Mouse (Mus musculus) Patski (cell line): ENCODE measurements around the gene Fbxo41. TPM values are rescaled to one million over a fixed set of nuclear protein-coding genes. Genes with fewer than 3 reads are reported as not detected.

Source experiments
- ATAC-seq: fragments of 100-300 bp; one replicate; pipeline ENCODE4 v1.8.0; 2021
- CTCF ChIA-PET: fragments of 350-600 bp; sonication (Branson Sonifier 250); formaldehyde crosslinking; loops from one replicate; lab custom pipeline; 2022; ENCODE audit warnings: inconsistent platforms; lab: Charles Lee
- POLR2A ChIA-PET: fragments of 350-600 bp; sonication (Branson Sonifier 250); formaldehyde crosslinking; loops from one replicate; lab custom pipeline; 2022; ENCODE audit warnings: antibody characterized with exemption, inconsistent platforms; lab: Charles Lee
- DNase-seq: peaks from one replicate; pipeline ENCODE4 v3.0.0-alpha.2; 2011; ENCODE audit warnings: low read depth, low spot score
- H3K27me3 ChIP-seq: fragments of 371-371 bp; one replicate; pipeline ENCODE4 v1.5.1; 2021
- CTCF ChIP-seq: fragments of 100-300 bp; IDR thresholded peaks from one replicate; pipeline ENCODE4 v1.5.1; 2021
- in situ Hi-C: fragments of 300-500 bp; cut with MboI; formaldehyde crosslinking; loops from 3 replicates; pipeline ENCODE4 v1.11.1; 2018; ENCODE audit warnings: low pct_unique_long_range_greater_than_20kb, mixed read lengths
- polyA plus RNA-seq: library from polyadenylated mRNA; unstranded; gene quantifications from one replicate; pipeline ENCODE4 v1.2.3, GENCODE M21; 2021

Gene Fbxo41
- polyA plus RNA-seq, 1 experiment from 2014 or later: 0.06 TPM

GRCm38 (mm10) chr6:85512056-85512440 is 9.3 kb upstream of the Fbxo41 start:
- POLR2A ChIA-PET: no interaction called here
- H3K27me3 ChIP-seq: peaks cover 61% of the 10 kb centered on the region
- CTCF ChIA-PET: no interaction called here
- in situ Hi-C loops: no loop called here
- ATAC-seq: no peak
- no peak for TF ChIP-seq CTCF
- no peak for DNase-seq

DNA sequence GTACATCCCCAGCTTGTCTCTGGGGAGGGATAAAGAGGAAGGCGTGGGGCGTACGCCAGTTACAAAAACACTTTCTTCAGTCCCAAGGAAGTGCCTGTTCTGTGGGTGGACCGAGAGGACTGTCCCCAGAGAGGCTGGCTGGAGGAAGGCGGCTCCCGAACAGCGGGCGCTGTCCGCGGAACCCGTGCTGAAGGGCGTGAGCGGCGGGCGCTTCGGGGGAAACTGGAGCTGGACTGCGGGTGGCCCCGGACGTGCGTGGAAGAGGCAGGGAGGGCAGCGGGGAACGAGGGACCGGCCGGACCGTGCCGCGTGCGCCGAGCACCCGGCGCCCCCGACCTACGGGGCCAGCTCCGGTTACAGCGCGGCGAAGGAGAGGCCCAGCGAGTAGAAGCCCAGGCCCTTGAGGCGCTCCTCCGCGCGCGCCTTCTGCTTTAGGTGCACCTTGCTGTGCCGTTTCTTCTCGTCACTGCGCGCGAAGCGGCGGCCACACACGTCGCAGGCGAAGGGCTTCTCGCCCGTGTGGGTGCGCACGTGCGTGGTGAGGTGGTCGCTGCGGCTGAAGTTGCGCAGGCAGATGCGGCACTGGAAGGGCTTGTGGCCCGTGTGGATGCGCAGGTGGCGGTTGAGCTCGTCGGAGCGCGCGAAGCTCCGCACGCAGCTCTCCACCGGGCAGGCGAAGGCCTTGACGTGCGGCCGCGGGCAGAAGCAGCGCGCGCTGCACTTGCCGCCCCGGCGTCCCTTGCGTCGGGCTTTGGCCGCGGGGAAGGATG is 8.7 kb upstream of the Fbxo41 start:
- peaks cover 65% of the 10 kb centered on the region for H3K27me3 ChIP-seq
- ChIA-PET CTCF (interaction anchor here (0.8 to 1.5 kb wide), 3 partner anchors 22 to 83 kb away, joined by 3 to 10 read pairs (median 5); partner anchors contain the start of genes Cct7 and Pradc1), POLR2A (no interaction called here)
- in situ Hi-C loops: no loop called here
- no peak for DNase-seq
- TF ChIP-seq CTCF: no peak
- ATAC-seq: no peak

DNA sequence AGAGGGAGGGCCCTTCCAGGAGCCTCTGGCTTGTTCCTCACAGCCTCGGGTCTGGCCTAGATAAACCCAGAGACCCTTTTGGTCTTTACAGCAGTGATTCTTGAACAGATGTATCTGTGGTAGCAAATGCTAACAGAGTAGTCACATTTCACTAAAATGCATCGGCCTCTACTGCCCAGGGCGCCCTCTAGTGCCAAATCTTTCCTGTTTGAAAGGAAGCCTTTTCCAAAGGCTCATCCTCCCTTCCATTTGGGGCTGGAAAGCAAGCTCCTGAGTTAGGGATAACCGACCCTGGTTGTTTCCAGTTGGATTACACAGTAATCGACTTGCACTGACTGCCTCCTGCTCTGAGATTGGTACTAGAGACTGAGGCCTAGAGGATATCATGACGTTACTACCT is 7.7 kb upstream of the Fbxo41 start:
- ChIA-PET POLR2A (no interaction called here), CTCF (interaction anchor here (0.8 to 1.5 kb wide), 4 partner anchors 23 to 82 kb away, joined by 3 to 10 read pairs (median 4); partner anchors contain the start of genes Cct7 and Pradc1)
- ATAC-seq (no peak), DNase-seq (no peak)
- H3K27me3 ChIP-seq: peaks cover 67% of the 10 kb centered on the region
- in situ Hi-C loops: no loop called here
- no peak for TF ChIP-seq CTCF

- in situ Hi-C loops: no loop called here
- CTCF ChIA-PET: no interaction called here
- ATAC-seq (no peak), DNase-seq (no peak)
- H3K27me3 ChIP-seq: peaks cover 71% of the 10 kb centered on the region
- POLR2A ChIA-PET: no interaction called here
- no peak for TF ChIP-seq CTCF
Measured at GRCm38 (mm10) chr6:85508602-85509001, 5.8 kb upstream of the Fbxo41 start.

DNA sequence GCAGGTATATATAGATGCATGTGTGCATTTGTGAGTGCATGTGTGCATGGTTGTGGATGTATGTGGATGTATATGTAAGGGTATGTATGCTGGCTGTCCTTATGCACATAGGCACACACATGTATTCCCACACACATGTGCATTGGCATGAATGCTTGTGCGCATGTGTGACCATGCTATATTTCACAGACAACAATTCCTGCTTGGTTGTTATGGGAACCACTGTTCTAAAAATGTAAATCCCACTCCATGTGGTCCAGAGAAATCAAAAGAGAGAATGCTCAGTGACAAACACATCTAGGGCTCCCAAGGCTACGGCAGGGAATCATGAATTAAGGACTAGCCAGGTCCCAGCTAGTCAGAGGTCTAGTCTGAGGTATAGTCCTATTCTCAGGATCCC is 2.1 kb upstream of the Fbxo41 start:
- ATAC-seq (no peak), DNase-seq (no peak)
- POLR2A ChIA-PET: no interaction called here
- CTCF ChIA-PET: no interaction called here
- no peak for TF ChIP-seq CTCF
- in situ Hi-C loops: no loop called here
- peaks cover 70% of the 10 kb centered on the region for H3K27me3 ChIP-seq

- CTCF ChIA-PET: no interaction called here
- H3K27me3 ChIP-seq: peaks cover 69% of the 10 kb centered on the region
- POLR2A ChIA-PET: no interaction called here
- ATAC-seq: no peak
- no peak for DNase-seq
- no peak for TF ChIP-seq CTCF
- in situ Hi-C loops: no loop called here
Measured at GRCm38 (mm10) chr6:85502103-85502910, 487 bp downstream of the Fbxo41 start.

GRCm38 (mm10) chr6:85501571-85502102 is 1.2 kb downstream of the Fbxo41 start:
- no peak for ATAC-seq
- CTCF ChIA-PET: no interaction called here

DNA sequence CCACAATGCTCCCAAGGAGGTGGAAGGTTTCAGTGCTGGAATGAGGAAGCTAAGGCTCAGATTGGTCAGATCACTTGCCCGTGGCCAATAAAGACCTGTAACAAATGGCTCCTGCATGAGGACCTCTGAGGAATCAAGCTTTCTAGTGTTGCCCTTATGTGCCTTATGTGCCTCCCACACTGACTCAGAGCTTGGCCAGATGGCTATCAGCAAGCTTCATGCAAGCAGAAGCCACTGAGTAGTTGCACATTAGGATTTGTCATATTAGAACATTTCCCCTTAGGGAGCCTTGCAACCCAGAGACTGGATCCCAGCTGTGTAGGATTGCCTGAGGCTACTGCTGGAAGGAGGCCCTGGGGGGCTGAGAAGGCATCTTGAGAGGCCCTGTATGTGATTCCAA is 2.4 kb downstream of the Fbxo41 start:
- CTCF ChIA-PET: no interaction called here
- TF ChIP-seq CTCF: no peak
- no peak for ATAC-seq
- H3K27me3 ChIP-seq: peaks cover 66% of the 10 kb centered on the region
- DNase-seq: no peak
- POLR2A ChIA-PET: no interaction called here
- in situ Hi-C loops: no loop called here

More at GRCm38 (mm10) chr6:85501571-85502102, 1.2 kb downstream of the Fbxo41 start:
- peaks cover 63% of the 10 kb centered on the region for H3K27me3 ChIP-seq
- TF ChIP-seq CTCF: no peak
- no peak for DNase-seq
- in situ Hi-C loops: no loop called here
- POLR2A ChIA-PET: no interaction called here

DNA sequence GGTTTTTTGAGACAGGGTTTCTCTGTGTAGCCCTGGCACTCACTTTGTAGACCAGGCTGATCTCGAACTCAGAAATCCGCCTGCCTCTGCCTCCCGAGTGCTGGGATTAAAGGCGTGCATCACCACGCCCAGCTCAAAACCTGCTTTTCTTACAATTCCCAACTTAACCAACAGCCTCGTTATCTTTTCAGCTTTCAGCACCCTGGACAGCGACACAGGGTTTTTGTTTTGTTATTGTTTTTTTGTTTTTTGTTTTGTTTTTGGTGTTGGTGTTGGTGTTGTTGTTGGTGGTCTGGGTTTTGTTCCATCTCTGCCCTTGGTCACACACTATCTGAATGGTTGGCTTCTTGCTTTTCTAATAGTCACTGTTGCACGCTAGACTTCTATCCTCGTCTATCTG is 4.6 kb downstream of the Fbxo41 start:
- CTCF ChIA-PET: no interaction called here
- ATAC-seq: no peak
- H3K27me3 ChIP-seq: peaks cover 59% of the 10 kb centered on the region
- POLR2A ChIA-PET: no interaction called here
- no peak for TF ChIP-seq CTCF
- DNase-seq: no peak
- in situ Hi-C loops: no loop called here

- peaks cover 50% of the 10 kb centered on the region for H3K27me3 ChIP-seq
- no peak for TF ChIP-seq CTCF
- in situ Hi-C loops: no loop called here
- ChIA-PET CTCF (no interaction called here), POLR2A (no interaction called here)
- no peak for ATAC-seq
- DNase-seq: no peak
Measured at GRCm38 (mm10) chr6:85496976-85497375, 5.8 kb downstream of the Fbxo41 start.

DNA sequence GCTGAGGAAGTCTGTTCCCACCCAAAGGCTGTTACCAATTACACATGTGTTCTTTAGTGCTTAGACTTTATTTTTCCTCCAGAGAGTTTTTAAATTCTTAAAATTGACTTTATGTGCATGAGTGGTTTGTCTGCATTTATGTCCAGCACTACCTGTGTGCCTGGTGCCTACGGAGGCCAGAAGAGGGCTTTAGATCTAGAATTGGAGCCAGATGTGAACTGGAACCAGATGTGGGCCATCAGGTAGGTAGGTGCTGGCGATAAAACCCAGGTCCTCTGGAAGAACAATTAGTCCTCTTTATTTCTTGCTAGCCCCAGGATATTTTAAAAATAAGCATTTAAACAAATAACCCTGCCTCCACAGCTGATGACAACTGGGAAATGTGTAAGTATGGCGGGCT is 11.2 kb downstream of the Fbxo41 start:
- ChIA-PET CTCF (no interaction called here), POLR2A (no interaction called here)
- no peak for DNase-seq
- no peak for TF ChIP-seq CTCF
- in situ Hi-C loops: no loop called here
- ATAC-seq: no peak
- peaks cover 32% of the 10 kb centered on the region for H3K27me3 ChIP-seq
